Mouse (Mus musculus) forebrain, embryonic 16.5 days (tissue): ENCODE measurements at regions not wholly inside any gene's neighbourhood (a gene's known extent, or its start where the extent isn't known, plus 50 kb on each side); places are given as distances from the start of the nearest gene placed in this dataset.

Experiments
- ATAC-seq: fragments of 200-750 bp; cut with Nextera tagmentation; 2 replicates; pipeline ENCODE4 v1.8.0; 2017; ENCODE audit warnings: mild to moderate bottlenecking, moderate library complexity
- H3K27ac ChIP-seq: fragments of 300-500 bp; sonication (generic); 2 replicates; pipeline ENCODE4 v1.5.1; 2014; ENCODE audit warnings: low read length, control low read depth
- H3K27me3 ChIP-seq: fragments of 300-500 bp; sonication (generic); replicated peaks from 2 replicates; pipeline ENCODE4 v1.6.1; 2014; ENCODE audit warnings: low read length; ENCODE audit not compliant: control insufficient read depth, insufficient read depth
- H3K36me3 ChIP-seq: fragments of 300-500 bp; sonication (generic); 2 replicates; pipeline ENCODE4 v1.6.1; 2014; ENCODE audit not compliant: control insufficient read depth, insufficient read depth
- H3K4me1 ChIP-seq: fragments of 300-500 bp; sonication (generic); replicated peaks from 2 replicates; pipeline ENCODE4 v1.6.1; 2014; ENCODE audit warnings: low read length; ENCODE audit not compliant: control insufficient read depth, insufficient read depth
- H3K4me2 ChIP-seq: fragments of 300-500 bp; sonication (generic); 2 replicates; pipeline ENCODE4 v1.6.1; 2014; ENCODE audit warnings: mild to moderate bottlenecking, low read length, control low read depth
- H3K4me3 ChIP-seq: fragments of 300-500 bp; sonication (generic); replicated peaks from 2 replicates; pipeline ENCODE4 v1.5.1; 2014; ENCODE audit warnings: mild to moderate bottlenecking, low read length, control low read depth
- H3K9ac ChIP-seq: fragments of 300-500 bp; sonication (generic); replicated peaks from 2 replicates; pipeline ENCODE4 v1.6.1; 2014; ENCODE audit warnings: low read depth, low read length, control low read depth
- H3K9me3 ChIP-seq: fragments of 300-500 bp; sonication (generic); 2 replicates; pipeline ENCODE4 v1.6.1; 2016; ENCODE audit warnings: low read length; ENCODE audit not compliant: control insufficient read depth
- WGBS: fragments of 180-500 bp; shearing (Covaris S2); extraction: QIAGEN DNeasy Blood & Tissue Kit; methylation state at CpG from one replicate; pipeline ENCODE4 v1.1.7; 2014; 5-methylcytosine and 5-hydroxymethylcytosine counted together

GRCm38 (mm10) chr5:69877100-69877499 is 285.0 kb upstream of the Gnpda2 start:
- 64% methylated on average over 4 of the region's 4 CpGs for WGBS
- H3K4me3 ChIP-seq = no peak overlapping the region
- no peak for ATAC-seq
- no peak overlapping the region for H3K4me2 ChIP-seq
- H3K27me3 ChIP-seq = no peaks in the 10 kb centered on the region
- H3K27ac ChIP-seq = no peak overlapping the region
- H3K36me3 ChIP-seq = no peaks in the 10 kb centered on the region
- H3K4me1 ChIP-seq = no peaks in the 10 kb centered on the region
- H3K9me3 ChIP-seq = no peaks in the 10 kb centered on the region
- no peak overlapping the region for H3K9ac ChIP-seq

- ATAC-seq = no peak
- no peak overlapping the region for H3K4me2 ChIP-seq
- no peak overlapping the region for H3K9ac ChIP-seq
- no peak overlapping the region for H3K4me3 ChIP-seq
- H3K9me3 ChIP-seq = no peaks in the 10 kb centered on the region
- 64% methylated on average over 3 of the region's 3 CpGs for WGBS
- H3K36me3 ChIP-seq = no peaks in the 10 kb centered on the region
- H3K27ac ChIP-seq = no peak overlapping the region
- no peaks in the 10 kb centered on the region for H3K27me3 ChIP-seq
- H3K4me1 ChIP-seq = no peaks in the 10 kb centered on the region
These were observed 270.9 kb upstream of the Gnpda2 start for GRCm38 (mm10) chr5:69863027-69863426.

GRCm38 (mm10) chr5:69844809-69845208 is 252.7 kb upstream of the Gnpda2 start:
- Histone ChIP-seq H3K9ac (no peak overlapping the region), H3K9me3 (no peaks in the 10 kb centered on the region), H3K4me2 (no peak overlapping the region), H3K27me3 (no peaks in the 10 kb centered on the region), H3K36me3 (no peaks in the 10 kb centered on the region), H3K27ac (no peak overlapping the region), H3K4me1 (no peaks in the 10 kb centered on the region), H3K4me3 (no peak overlapping the region)
- ATAC-seq = no peak
- WGBS = 58% methylated on average over 1 of the region's 1 CpGs

GRCm38 (mm10) chr5:69837947-69838710 is 246.0 kb upstream of the Gnpda2 start:
- ATAC-seq = no peak
- Histone ChIP-seq H3K4me2 (no peak overlapping the region), H3K36me3 (no peaks in the 10 kb centered on the region), H3K4me1 (no peaks in the 10 kb centered on the region), H3K4me3 (no peak overlapping the region), H3K27me3 (no peaks in the 10 kb centered on the region), H3K9me3 (no peaks in the 10 kb centered on the region), H3K27ac (no peak overlapping the region), H3K9ac (no peak overlapping the region)
- WGBS = 83% methylated on average over 7 of the region's 7 CpGs

- ATAC-seq = no peak
- H3K36me3 ChIP-seq = no peaks in the 10 kb centered on the region
- no peak overlapping the region for H3K4me2 ChIP-seq
- no peak overlapping the region for H3K27ac ChIP-seq
- H3K9ac ChIP-seq = no peak overlapping the region
- H3K27me3 ChIP-seq = no peaks in the 10 kb centered on the region
- no peak overlapping the region for H3K4me3 ChIP-seq
- WGBS = 97% methylated on average over 8 of the region's 8 CpGs
- H3K4me1 ChIP-seq = no peaks in the 10 kb centered on the region
- no peaks in the 10 kb centered on the region for H3K9me3 ChIP-seq
These were observed 244.2 kb upstream of the Gnpda2 start for GRCm38 (mm10) chr5:69836356-69836755.

GRCm38 (mm10) chr5:69835162-69835561 is 243.0 kb upstream of the Gnpda2 start:
- Histone ChIP-seq H3K9me3 (no peaks in the 10 kb centered on the region), H3K4me2 (no peak overlapping the region), H3K9ac (no peak overlapping the region), H3K27ac (no peak overlapping the region), H3K27me3 (no peaks in the 10 kb centered on the region), H3K4me1 (no peaks in the 10 kb centered on the region), H3K4me3 (no peak overlapping the region), H3K36me3 (no peaks in the 10 kb centered on the region)
- 81% methylated on average over 8 of the region's 8 CpGs for WGBS
- ATAC-seq = no peak

GRCm38 (mm10) chr5:69817778-69818177 is 225.6 kb upstream of the Gnpda2 start:
- Histone ChIP-seq H3K9ac (no peak overlapping the region), H3K4me3 (no peak overlapping the region), H3K4me2 (no peak overlapping the region), H3K4me1 (no peaks in the 10 kb centered on the region), H3K9me3 (no peaks in the 10 kb centered on the region), H3K27ac (no peak overlapping the region), H3K27me3 (no peaks in the 10 kb centered on the region), H3K36me3 (no peaks in the 10 kb centered on the region)
- no peak for ATAC-seq
- WGBS = 77% methylated on average over 4 of the region's 4 CpGs

- H3K9me3 ChIP-seq = no peaks in the 10 kb centered on the region
- no peaks in the 10 kb centered on the region for H3K4me1 ChIP-seq
- no peak overlapping the region for H3K4me2 ChIP-seq
- H3K4me3 ChIP-seq = no peak overlapping the region
- no peak overlapping the region for H3K9ac ChIP-seq
- H3K27me3 ChIP-seq = no peaks in the 10 kb centered on the region
- no peak for ATAC-seq
- H3K36me3 ChIP-seq = no peaks in the 10 kb centered on the region
- 69% methylated on average over 5 of the region's 5 CpGs for WGBS
- no peak overlapping the region for H3K27ac ChIP-seq
These were observed 224.9 kb upstream of the Gnpda2 start for GRCm38 (mm10) chr5:69817035-69817434.

GRCm38 (mm10) chr5:69815356-69815755 is 223.2 kb upstream of the Gnpda2 start:
- Histone ChIP-seq H3K4me3 (no peak overlapping the region), H3K4me1 (no peaks in the 10 kb centered on the region), H3K4me2 (no peak overlapping the region), H3K9me3 (no peaks in the 10 kb centered on the region), H3K36me3 (no peaks in the 10 kb centered on the region), H3K27me3 (no peaks in the 10 kb centered on the region), H3K9ac (no peak overlapping the region), H3K27ac (no peak overlapping the region)
- WGBS = 10% methylated on average over 1 of the region's 1 CpGs
- no peak for ATAC-seq

GRCm38 (mm10) chr5:69802612-69803011 is 210.5 kb upstream of the Gnpda2 start:
- no peak overlapping the region for H3K9ac ChIP-seq
- H3K36me3 ChIP-seq = no peaks in the 10 kb centered on the region
- WGBS = 47% methylated on average over 4 of the region's 4 CpGs
- H3K27ac ChIP-seq = no peak overlapping the region
- no peaks in the 10 kb centered on the region for H3K27me3 ChIP-seq
- no peak for ATAC-seq
- H3K4me3 ChIP-seq = no peak overlapping the region
- H3K4me1 ChIP-seq = no peaks in the 10 kb centered on the region
- no peaks in the 10 kb centered on the region for H3K9me3 ChIP-seq
- no peak overlapping the region for H3K4me2 ChIP-seq
